Mouse (Mus musculus) thymus, postnatal 36 days (tissue): ENCODE data around the gene Usp28.

ENCODE experiments used
- DNase-seq, 2 experiments: peaks; one replicate each; pipeline ENCODE4 v3.0.0; 2022; ENCODE audit warnings: mixed read lengths in 2 of 2

The Usp28 gene

GRCm38 (mm10) chr9:49023956-49024355, 38.8 kb downstream of the Usp28 start:
- DNase-seq: no peak

- DNase-seq: no peak
Measured at GRCm38 (mm10) chr9:49024529-49024928, 39.4 kb downstream of the Usp28 start.

GRCm38 (mm10) chr9:49034764-49035163, 49.6 kb downstream of the Usp28 start:
- no peak for DNase-seq

- no peak for DNase-seq
Measured at GRCm38 (mm10) chr9:49050901-49051300, 65.7 kb downstream of the Usp28 start.

- peak; percentile 55 to 57 for DNase-seq
Measured at GRCm38 (mm10) chr9:49051349-49051748, 66.2 kb downstream of the Usp28 start.

DNA sequence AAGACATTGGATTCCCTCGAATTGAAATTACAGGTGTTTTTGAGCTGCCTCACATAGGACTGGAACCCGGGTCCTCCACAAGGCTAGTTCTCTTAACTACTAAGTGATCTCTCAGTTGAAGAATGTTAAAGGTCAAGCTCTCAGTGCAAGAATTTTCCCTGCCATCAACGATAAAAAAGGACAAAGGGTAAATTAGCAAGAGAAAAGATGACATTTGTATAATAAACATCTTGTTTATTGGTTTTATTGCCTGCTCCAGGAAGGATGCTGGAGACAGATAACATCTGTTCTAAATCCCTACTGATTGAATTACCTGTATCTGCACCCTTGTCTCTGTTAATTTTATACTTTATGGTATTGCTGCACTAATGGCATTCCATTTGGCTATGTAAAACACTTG, 68.9 kb downstream of the Usp28 start:
- no peak for DNase-seq

DNA sequence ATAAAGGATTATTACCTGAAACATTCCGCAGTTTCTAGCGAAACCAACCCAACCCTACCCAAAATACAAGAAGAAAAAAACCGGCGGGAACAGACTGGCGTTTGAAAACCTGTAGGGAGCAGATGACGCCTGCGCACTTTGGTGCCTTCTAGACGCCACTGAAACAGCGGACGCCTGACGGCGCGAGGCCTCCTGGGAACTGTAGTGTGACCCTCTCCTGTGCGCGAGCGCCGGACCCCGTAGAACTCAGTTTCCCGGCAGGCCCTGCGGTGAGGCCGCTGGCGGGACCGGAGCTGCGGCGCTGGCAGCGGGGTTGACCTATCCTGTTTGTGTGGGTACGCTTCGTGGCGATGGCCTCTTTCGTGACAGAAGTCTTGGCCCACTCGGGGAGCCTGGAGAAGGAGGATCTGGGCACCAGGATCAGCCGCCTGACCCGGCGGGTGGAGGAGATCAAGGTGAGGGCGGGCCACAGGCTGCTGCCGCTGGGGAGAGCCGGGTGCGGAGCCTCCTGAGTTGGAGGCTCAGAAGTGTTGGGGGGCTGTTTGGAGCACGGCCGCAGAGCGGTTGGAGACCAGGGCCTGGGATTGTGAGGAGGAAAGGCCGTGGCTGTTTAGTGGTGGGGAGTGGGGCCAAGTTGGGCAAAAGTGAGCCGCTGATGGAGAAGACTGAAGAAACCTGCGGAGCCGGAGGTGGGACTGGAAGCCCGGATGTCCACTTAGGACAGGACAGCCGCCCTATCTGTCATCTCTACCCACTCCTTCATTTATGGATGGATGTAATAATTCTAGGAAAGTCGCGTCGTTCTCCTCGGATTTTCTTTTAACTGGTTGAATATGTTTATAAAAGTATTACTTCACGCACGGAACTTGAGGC, 70.4 kb downstream of the Usp28 start, which contains the start of gene Zw10:
Zw10 (plus strand) TSS at position 281 of the 873 bp plus-strand sequence.
- peak; percentile 90 to 93 for DNase-seq

DNA sequence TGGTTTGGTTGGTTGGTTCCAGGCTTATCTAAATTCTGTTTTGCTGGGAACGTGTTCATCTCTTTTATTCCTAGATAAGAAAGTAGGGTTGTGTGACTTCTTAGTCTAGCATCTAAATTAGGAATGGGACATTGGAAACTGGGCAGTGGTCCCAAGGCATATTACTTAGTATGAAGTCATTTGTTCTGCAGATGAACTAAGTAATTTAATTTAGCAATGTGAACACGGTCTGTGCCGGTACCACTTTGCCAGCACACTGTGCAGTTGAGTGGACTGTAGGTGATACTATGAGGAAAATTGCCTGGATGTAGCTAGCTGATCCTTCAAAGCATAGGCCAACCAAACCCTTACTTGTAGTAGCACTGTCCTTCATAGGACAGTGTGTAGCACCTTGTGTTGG, 91.7 kb downstream of the Usp28 start:
- DNase-seq: no peak

DNA sequence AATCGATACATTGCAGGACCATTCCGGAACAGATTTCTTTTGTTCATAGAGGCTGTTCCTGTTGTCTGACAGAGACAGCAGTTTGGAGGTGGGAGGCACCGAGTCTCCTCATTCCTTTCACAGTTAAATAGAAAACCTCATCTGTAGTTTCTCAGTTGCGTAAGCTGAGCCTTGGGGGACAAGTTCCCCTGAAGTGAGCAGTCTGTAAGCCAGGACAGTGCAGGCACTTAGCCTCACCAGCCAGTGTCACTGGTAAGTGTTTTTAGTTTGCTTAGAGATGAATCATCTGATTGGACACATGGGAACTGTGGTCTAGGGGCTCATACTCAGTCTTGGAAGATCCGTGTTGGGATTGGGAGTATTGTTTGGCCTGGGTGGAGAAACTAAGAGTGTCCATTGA, 95.9 kb downstream of the Usp28 start, which contains the start of gene Tmprss5:
Tmprss5 (plus strand) TSS at position 154 of the 400 bp plus-strand sequence.
- no peak for DNase-seq

GRCm38 (mm10) chr9:49081561-49081960, 96.4 kb downstream of the Usp28 start:
- peak; percentile 38 to 39 for DNase-seq

GRCm38 (mm10) chr9:49087317-49087716, 102.1 kb downstream of the Usp28 start:
- no peak for DNase-seq
